Mouse (Mus musculus): Measurements from ENCODE around the gene L1cam. TPM values are rescaled to one million over a fixed set of nuclear protein-coding genes. Genes with fewer than 3 reads are reported as not detected.
A peak's percentile ranks its signal among the peaks of the same experiment; 100 is the strongest.

Gene L1cam
- polyA plus RNA-seq, 1 experiment from 2014 or later = 0.54 TPM

GRCm38 (mm10) chrX:73815072-73815471 lies 80.8 kb downstream of the L1cam start:
- no peaks in the 10 kb centered on the region for H3K27me3 ChIP-seq (ENCODE audit: control insufficient read depth, insufficient read depth, low read length)
- 14% methylated on average over 12 of the region's 14 CpGs for WGBS
- H3K9me3 ChIP-seq (ENCODE audit: control insufficient read depth, low read length) = no peaks in the 10 kb centered on the region
- H3K4me1 ChIP-seq (ENCODE audit: control insufficient read depth in 2 of 2, insufficient read depth in 2 of 2, low read length in 2 of 2) = no peaks in the 10 kb centered on the region; a peak in 1 of 4 replicates
- ATAC-seq (ENCODE audit: insufficient number of reproducible peaks, insufficient read depth, low FRiP score, low read depth) = no peak
- H3K27ac ChIP-seq (replicated peaks in 1 of 2; ENCODE audit: control insufficient read depth in 1 of 2, insufficient read depth in 1 of 2, low read depth in 2 of 2, low read length in 2 of 2) = no peak overlapping the region
- peak overlapping the region; percentile 54 for H3K4me2 ChIP-seq (ENCODE audit: low read length)
- H3K4me3 ChIP-seq (ENCODE audit: control insufficient read depth in 1 of 2, insufficient read depth in 1 of 2, low read depth in 1 of 2, low read length in 2 of 2) = peak overlapping the region; percentile 20 to 21; a peak in 3 of 4 replicates
- peak overlapping the region; percentile 58 for H3K9ac ChIP-seq (ENCODE audit: low read length)
- H3K36me3 ChIP-seq (ENCODE audit: control insufficient read depth, insufficient read depth, low read length) = no peaks in the 10 kb centered on the region

DNA sequence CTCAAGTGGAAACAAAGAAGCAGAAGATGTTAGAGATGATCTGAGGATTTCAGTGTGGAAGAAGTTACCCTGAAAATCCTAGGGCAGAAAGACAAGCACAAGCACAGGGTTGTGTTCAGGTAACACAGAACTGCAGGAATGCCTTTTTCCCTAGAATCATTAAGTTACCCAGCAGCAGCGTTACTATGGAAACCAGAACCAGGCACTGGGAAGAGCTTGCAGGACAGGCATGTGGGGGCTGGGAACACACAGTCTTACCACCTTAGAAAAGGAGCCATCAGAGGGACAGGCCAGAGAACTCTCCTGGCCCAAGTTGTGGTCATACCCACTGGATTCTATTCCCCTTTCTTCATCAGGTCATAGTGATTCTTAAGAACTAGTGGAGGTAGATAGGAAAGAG lies 90.1 kb downstream of the L1cam start:
- WGBS = 63% methylated on average over 1 of the region's 1 CpGs

More for the DNA sequence above, 90.1 kb downstream of the L1cam start:
- H3K27me3 ChIP-seq (ENCODE audit: control insufficient read depth, insufficient read depth, low read length) = no peaks in the 10 kb centered on the region
- H3K4me2 ChIP-seq (ENCODE audit: low read length) = no peak overlapping the region
- no peak overlapping the region for H3K4me3 ChIP-seq (ENCODE audit: control insufficient read depth in 1 of 2, insufficient read depth in 1 of 2, low read depth in 1 of 2, low read length in 2 of 2)
- H3K9ac ChIP-seq (ENCODE audit: low read length) = no peak overlapping the region
- ATAC-seq (ENCODE audit: insufficient number of reproducible peaks, insufficient read depth, low FRiP score, low read depth) = no peak
- H3K9me3 ChIP-seq (ENCODE audit: control insufficient read depth, low read length) = no peaks in the 10 kb centered on the region
- no peak overlapping the region for H3K27ac ChIP-seq (replicated peaks in 1 of 2; ENCODE audit: control insufficient read depth in 1 of 2, insufficient read depth in 1 of 2, low read depth in 2 of 2, low read length in 2 of 2)
- no peaks in the 10 kb centered on the region for H3K36me3 ChIP-seq (ENCODE audit: control insufficient read depth, insufficient read depth, low read length)
- H3K4me1 ChIP-seq (ENCODE audit: control insufficient read depth in 2 of 2, insufficient read depth in 2 of 2, low read length in 2 of 2) = no peaks in the 10 kb centered on the region

Other genes with a start within 250 kb of the L1cam start
- 11.6 and 12.9 TPM in 2 replicates for gene Pnck, start 236.0 kb downstream of the L1cam start, polyA plus RNA-seq (2014; fragmentation: Nextera tagmentation; extraction: Ambion mirVana)
- gene Slc6a8, start 223.0 kb downstream of the L1cam start, polyA plus RNA-seq (2014; fragmentation: Nextera tagmentation; extraction: Ambion mirVana) = 11.8 and 11.9 TPM in 2 replicates
- 164 and 174 TPM in 2 replicates for gene Bcap31, start 179.9 kb downstream of the L1cam start, polyA plus RNA-seq (2014; fragmentation: Nextera tagmentation; extraction: Ambion mirVana)
- gene Abcd1, start 179.5 kb downstream of the L1cam start, polyA plus RNA-seq (2014; fragmentation: Nextera tagmentation; extraction: Ambion mirVana) = 10.9 and 12.2 TPM in 2 replicates
- 0.31 and 0.69 TPM in 2 replicates for gene Plxnb3, start 139.0 kb downstream of the L1cam start, polyA plus RNA-seq (2014; fragmentation: Nextera tagmentation; extraction: Ambion mirVana)
- 76.5 and 79.5 TPM in 2 replicates for gene Srpk3, start 121.7 kb downstream of the L1cam start, polyA plus RNA-seq (2014; fragmentation: Nextera tagmentation; extraction: Ambion mirVana)
- gene Idh3g, start 109.2 kb downstream of the L1cam start, polyA plus RNA-seq (2014; fragmentation: Nextera tagmentation; extraction: Ambion mirVana) = 498 and 508 TPM in 2 replicates
- gene Ssr4, start 109.1 kb downstream of the L1cam start, polyA plus RNA-seq (2014; fragmentation: Nextera tagmentation; extraction: Ambion mirVana) = 186 and 206 TPM in 2 replicates
- 0.40 and 0.42 TPM in 2 replicates for gene Pdzd4, start 71.1 kb downstream of the L1cam start, polyA plus RNA-seq (2014; fragmentation: Nextera tagmentation; extraction: Ambion mirVana)
- not detected in 2 replicates for gene Avpr2, start 4.0 kb downstream of the L1cam start, polyA plus RNA-seq (2014; fragmentation: Nextera tagmentation; extraction: Ambion mirVana)
- gene Arhgap4, start 25.8 kb upstream of the L1cam start, polyA plus RNA-seq (2014; fragmentation: Nextera tagmentation; extraction: Ambion mirVana) = 1.1 and 1.5 TPM in 2 replicates
- gene Naa10, start 25.8 kb upstream of the L1cam start, polyA plus RNA-seq (2014; fragmentation: Nextera tagmentation; extraction: Ambion mirVana) = 84.4 and 84.8 TPM in 2 replicates
- gene Renbp, start 34.7 kb upstream of the L1cam start, polyA plus RNA-seq (2014; fragmentation: Nextera tagmentation; extraction: Ambion mirVana) = 55.5 and 63.7 TPM in 2 replicates
- gene Hcfc1, start 70.3 kb upstream of the L1cam start, polyA plus RNA-seq (2014; fragmentation: Nextera tagmentation; extraction: Ambion mirVana) = 35.6 and 36.6 TPM in 2 replicates
- gene Irak1, start 127.8 kb upstream of the L1cam start, polyA plus RNA-seq (2014; fragmentation: Nextera tagmentation; extraction: Ambion mirVana) = 41.4 and 44.6 TPM in 2 replicates
- not detected in 2 replicates for gene Opn1mw, start 231.4 kb upstream of the L1cam start, polyA plus RNA-seq (2014; fragmentation: Nextera tagmentation; extraction: Ambion mirVana)
- gene Mecp2, start 239.3 kb upstream of the L1cam start, polyA plus RNA-seq (2014; fragmentation: Nextera tagmentation; extraction: Ambion mirVana) = 10.9 and 11.7 TPM in 2 replicates